Mouse (Mus musculus) E14TG2a.4 (cell line): ENCODE results near the gene Ankrd42.

Experiments
- CTCF ChIP-seq: conservative IDR thresholded peaks from 2 replicates; pipeline ENCODE4 v1.5.1; 2014; ENCODE audit warnings: low read length
- NANOG ChIP-seq: IDR thresholded peaks from 2 replicates; pipeline ENCODE4 v1.6.1; 2014; ENCODE audit warnings: borderline replicate concordance, low read length, mixed read lengths
- POU5F1 ChIP-seq: IDR thresholded peaks from 2 replicates; pipeline ENCODE4 v1.6.1; 2014; ENCODE audit warnings: low read length, borderline replicate concordance

DNA sequence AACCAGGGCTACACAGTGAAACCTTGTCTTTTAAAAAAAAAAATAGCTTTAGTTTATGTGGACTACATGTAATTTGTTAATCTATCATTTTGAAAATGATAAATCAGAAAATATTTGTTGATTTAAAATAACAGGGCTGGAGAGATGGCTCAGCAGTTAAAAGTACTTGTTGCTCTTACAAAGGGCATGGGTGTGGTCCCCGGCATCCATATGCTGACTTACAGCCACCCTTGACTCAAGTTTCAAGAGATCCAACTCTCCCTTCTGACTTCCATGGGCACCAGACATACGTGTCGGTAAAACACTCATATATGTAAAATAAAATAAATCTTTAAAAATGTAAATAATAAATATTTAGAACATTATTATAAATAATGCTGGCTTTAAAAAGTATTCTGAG lies 38.2 kb upstream of the Ankrd42 start:
- TF ChIP-seq CTCF (no peak), NANOG (no peak), POU5F1 (no peak)
